Mouse (Mus musculus) hindbrain, embryonic 11.5 days (tissue): ENCODE data around the gene Gmcl1. TPM values are rescaled to one million over a fixed set of nuclear protein-coding genes. Genes with fewer than 3 reads are reported as not detected.

Source experiments
- ATAC-seq: fragments of 200-750 bp; cut with Nextera tagmentation; 2 replicates; pipeline ENCODE4 v1.8.0; 2017; ENCODE audit warnings: mild to moderate bottlenecking, moderate TSS enrichment, moderate library complexity; ENCODE audit not compliant: low FRiP score
- DNase-seq: peaks from one replicate; pipeline ENCODE4 v3.0.0-alpha.2; 2015; ENCODE audit warnings: low spot score
- H3K27ac ChIP-seq: fragments of 300-500 bp; sonication (generic); 2 replicates; pipeline ENCODE4 v1.5.1; 2014; ENCODE audit warnings: mild to moderate bottlenecking, low read depth, low read length
- H3K27me3 ChIP-seq: fragments of 300-500 bp; sonication (generic); 2 replicates; pipeline ENCODE4 v1.6.1; 2014; ENCODE audit warnings: mild to moderate bottlenecking, low read length, moderate library complexity, mixed read lengths; ENCODE audit not compliant: control insufficient read depth, insufficient read depth
- H3K36me3 ChIP-seq: fragments of 300-500 bp; sonication (generic); 2 replicates; pipeline ENCODE4 v1.6.1; 2014; ENCODE audit warnings: mild to moderate bottlenecking, low read length, moderate library complexity, mixed read lengths; ENCODE audit not compliant: control insufficient read depth, insufficient read depth
- H3K4me1 ChIP-seq: fragments of 300-500 bp; sonication (generic); replicated peaks from 2 replicates; pipeline ENCODE4 v1.6.1; 2014; ENCODE audit warnings: low read length, mixed read lengths; ENCODE audit not compliant: control insufficient read depth, insufficient read depth
- H3K4me2 ChIP-seq: fragments of 300-500 bp; sonication (generic); replicated peaks from 2 replicates; pipeline ENCODE4 v1.6.1; 2014; ENCODE audit warnings: mild to moderate bottlenecking, low read depth, low read length
- H3K4me3 ChIP-seq: fragments of 300-500 bp; sonication (generic); 2 replicates; pipeline ENCODE4 v1.5.1; 2014; ENCODE audit warnings: low read depth, low read length
- H3K9ac ChIP-seq: fragments of 300-500 bp; sonication (generic); 2 replicates; pipeline ENCODE4 v1.6.1; 2014; ENCODE audit warnings: low read depth, low read length
- H3K9me3 ChIP-seq: fragments of 300-500 bp; sonication (generic); 2 replicates; pipeline ENCODE4 v1.6.1; 2016; ENCODE audit warnings: low read length; ENCODE audit not compliant: control insufficient read depth
- WGBS: fragments of 180-500 bp; shearing (Covaris S2); extraction: QIAGEN DNeasy Blood & Tissue Kit; methylation state at CpG from one replicate; pipeline ENCODE4 v1.1.7; 2014; 5-methylcytosine and 5-hydroxymethylcytosine counted together
- polyA plus RNA-seq: library from polyadenylated mRNA; unstranded; fragments of >200 nt; fragmentation: Nextera tagmentation; extraction: Ambion mirVana; gene quantifications from 2 replicates; pipeline ENCODE4 v1.2.1, GENCODE M21; 2014

Gene Gmcl1
- polyA plus RNA-seq, 1 experiment from 2014 or later = 54.1 TPM

GRCm38 (mm10) chr6:86749817-86750216, 16.6 kb upstream of the Gmcl1 start:
- H3K27ac ChIP-seq = no peak overlapping the region
- WGBS = 85% methylated on average over 4 of the region's 4 CpGs
- no peak for ATAC-seq

DNA sequence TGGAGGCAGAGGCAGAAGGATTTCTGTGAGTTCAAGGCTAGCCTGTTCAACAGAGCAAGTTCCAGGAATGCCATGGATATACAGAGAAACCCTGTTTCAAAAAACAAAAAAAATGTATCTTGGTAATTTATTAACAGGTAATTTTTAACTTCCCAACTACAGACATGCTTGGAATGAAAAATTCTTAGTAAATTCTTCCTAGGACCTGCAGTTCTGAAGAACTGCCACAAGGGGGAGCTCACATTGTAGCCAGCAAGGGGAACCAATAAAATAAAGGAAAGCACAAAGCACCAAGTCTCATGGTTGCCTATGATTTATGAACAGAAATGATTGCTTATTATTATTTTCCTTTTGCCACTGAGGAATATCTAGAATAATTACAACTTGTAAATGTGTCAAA, 14.0 kb upstream of the Gmcl1 start:
- Histone ChIP-seq H3K9ac (no peak overlapping the region), H3K27me3 (no peaks in the 10 kb centered on the region), H3K4me2 (no peak overlapping the region), H3K4me1 (no peaks in the 10 kb centered on the region), H3K4me3 (no peak overlapping the region), H3K9me3 (no peaks in the 10 kb centered on the region), H3K27ac (no peak overlapping the region), H3K36me3 (no peaks in the 10 kb centered on the region)
- DNase-seq = peak; percentile 72
- no peak for ATAC-seq

More at GRCm38 (mm10) chr6:86749817-86750216, 16.6 kb upstream of the Gmcl1 start:
- Histone ChIP-seq H3K9me3 (no peaks in the 10 kb centered on the region), H3K4me1 (no peaks in the 10 kb centered on the region), H3K9ac (no peak overlapping the region), H3K27me3 (no peaks in the 10 kb centered on the region), H3K36me3 (no peaks in the 10 kb centered on the region), H3K4me3 (no peak overlapping the region), H3K4me2 (no peak overlapping the region)
- DNase-seq = no peak

DNA sequence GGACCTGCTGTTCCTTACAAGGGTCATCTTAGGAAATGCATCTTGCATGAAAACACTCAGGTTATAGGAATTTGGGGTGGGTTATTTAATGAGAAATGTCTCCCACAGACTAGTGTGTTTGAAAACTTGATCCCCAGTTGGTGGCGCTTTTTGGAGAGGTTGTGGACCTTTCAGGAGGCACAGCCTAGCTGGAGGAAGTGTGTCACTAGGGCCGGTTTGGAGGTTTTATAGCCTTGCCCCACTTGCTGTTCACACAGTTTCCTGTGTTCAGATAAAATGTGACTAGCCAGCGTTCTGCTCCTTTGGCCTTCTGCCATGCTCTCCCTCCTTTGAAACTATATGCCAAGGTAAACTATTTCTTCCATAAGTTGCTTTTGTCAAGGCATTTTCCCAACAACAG, 7.5 kb upstream of the Gmcl1 start:
- DNase-seq = no peak
- no peaks in the 10 kb centered on the region for H3K27me3 ChIP-seq
- no peaks in the 10 kb centered on the region for H3K36me3 ChIP-seq
- no peak overlapping the region for H3K27ac ChIP-seq
- no peak overlapping the region for H3K4me2 ChIP-seq
- no peaks in the 10 kb centered on the region for H3K4me1 ChIP-seq
- ATAC-seq = no peak
- H3K9ac ChIP-seq = no peak overlapping the region
- 34% methylated on average over 3 of the region's 3 CpGs for WGBS
- H3K4me3 ChIP-seq = no peak overlapping the region
- no peaks in the 10 kb centered on the region for H3K9me3 ChIP-seq

DNA sequence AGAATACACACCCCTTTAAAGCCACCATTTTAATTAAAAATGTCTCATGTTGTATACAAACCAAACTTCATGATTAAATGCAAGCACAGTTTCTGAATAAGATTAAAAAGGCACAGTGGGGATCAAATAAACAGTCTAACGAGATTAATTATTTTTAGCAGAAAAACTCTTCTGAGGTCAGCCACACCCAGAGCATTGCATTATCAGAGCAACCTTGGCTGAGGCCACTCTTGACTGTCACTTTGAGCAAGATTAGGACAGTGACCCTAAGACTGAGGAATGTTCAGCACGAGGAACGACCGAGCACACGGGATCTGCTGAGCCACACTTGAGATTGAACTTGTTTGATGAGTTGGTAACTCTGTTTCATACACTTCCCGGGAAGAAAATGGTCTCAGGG, 3.6 kb upstream of the Gmcl1 start:
- no peaks in the 10 kb centered on the region for H3K4me1 ChIP-seq
- no peak overlapping the region for H3K9ac ChIP-seq
- H3K4me2 ChIP-seq = no peak overlapping the region
- no peaks in the 10 kb centered on the region for H3K27me3 ChIP-seq
- no peak for ATAC-seq
- H3K4me3 ChIP-seq = no peak overlapping the region
- no peak overlapping the region for H3K27ac ChIP-seq
- no peak for DNase-seq
- H3K9me3 ChIP-seq = no peaks in the 10 kb centered on the region
- no peaks in the 10 kb centered on the region for H3K36me3 ChIP-seq
- 83% methylated on average over 6 of the region's 6 CpGs for WGBS

- 84% methylated on average over 4 of the region's 4 CpGs for WGBS
- no peak for DNase-seq
- ATAC-seq = no peak
Observed at GRCm38 (mm10) chr6:86736313-86736712, 3.1 kb upstream of the Gmcl1 start.

DNA sequence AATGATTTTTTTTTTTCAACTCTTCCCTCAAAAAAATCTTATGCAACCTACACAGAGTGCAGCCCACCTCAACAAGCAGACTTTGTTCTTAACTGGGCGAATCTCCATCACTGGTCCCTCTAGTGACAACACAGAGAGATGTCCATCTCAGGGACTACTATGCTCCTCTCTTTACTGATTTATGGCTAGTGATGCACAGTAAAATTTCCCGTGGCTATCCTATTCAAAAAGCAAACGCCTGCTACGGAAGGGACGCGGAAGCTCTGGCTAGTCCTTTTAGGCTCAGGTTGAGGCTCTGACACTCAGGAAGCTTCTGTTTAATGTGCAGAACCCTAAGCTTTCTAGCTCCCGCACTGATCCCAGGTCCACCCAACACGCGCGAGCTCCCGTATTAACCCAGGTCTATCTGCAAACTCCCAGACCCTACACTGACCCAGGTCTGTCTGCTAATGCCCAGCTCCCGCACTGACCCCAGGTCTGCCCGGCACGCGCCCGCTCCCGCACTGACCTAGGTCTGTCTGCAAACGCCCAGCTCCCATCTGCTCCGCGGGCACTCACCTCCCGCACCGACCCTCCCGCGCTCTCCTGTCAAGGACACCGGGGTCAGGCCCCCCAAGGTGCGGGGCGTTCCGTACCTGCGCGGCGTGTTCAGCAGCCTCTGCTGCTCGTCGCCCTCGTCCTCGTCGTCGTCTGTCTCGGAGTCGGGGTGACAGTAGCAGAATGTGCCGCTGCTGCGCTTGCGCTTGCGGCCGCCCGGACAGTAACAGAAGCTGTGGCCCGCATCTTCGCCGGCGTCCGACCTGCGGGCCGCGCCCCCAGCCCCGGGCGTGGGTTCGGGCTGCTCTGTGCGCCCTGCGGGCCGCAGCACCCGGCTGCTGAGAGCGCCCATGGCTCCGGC, 658 bp downstream of the Gmcl1 start:
- ATAC-seq (peak; percentile 66), DNase-seq (no peak)
- Histone ChIP-seq H3K9ac (peak overlapping the region; percentile 89), H3K9me3 (no peaks in the 10 kb centered on the region), H3K27me3 (no peaks in the 10 kb centered on the region), H3K27ac (peak overlapping the region; percentile 87), H3K4me1 (no peaks in the 10 kb centered on the region), H3K4me3 (peak overlapping the region; percentile 90), H3K4me2 (peak overlapping the region; percentile 88), H3K36me3 (no peaks in the 10 kb centered on the region)
- 1% methylated on average over 62 of the region's 62 CpGs for WGBS

More at GRCm38 (mm10) chr6:86736313-86736712, 3.1 kb upstream of the Gmcl1 start:
- H3K27ac ChIP-seq = no peak overlapping the region
- no peaks in the 10 kb centered on the region for H3K4me1 ChIP-seq
- no peak overlapping the region for H3K9ac ChIP-seq
- H3K9me3 ChIP-seq = no peaks in the 10 kb centered on the region
- H3K4me3 ChIP-seq = no peak overlapping the region
- no peaks in the 10 kb centered on the region for H3K36me3 ChIP-seq
- H3K4me2 ChIP-seq = no peak overlapping the region
- H3K27me3 ChIP-seq = no peaks in the 10 kb centered on the region

DNA sequence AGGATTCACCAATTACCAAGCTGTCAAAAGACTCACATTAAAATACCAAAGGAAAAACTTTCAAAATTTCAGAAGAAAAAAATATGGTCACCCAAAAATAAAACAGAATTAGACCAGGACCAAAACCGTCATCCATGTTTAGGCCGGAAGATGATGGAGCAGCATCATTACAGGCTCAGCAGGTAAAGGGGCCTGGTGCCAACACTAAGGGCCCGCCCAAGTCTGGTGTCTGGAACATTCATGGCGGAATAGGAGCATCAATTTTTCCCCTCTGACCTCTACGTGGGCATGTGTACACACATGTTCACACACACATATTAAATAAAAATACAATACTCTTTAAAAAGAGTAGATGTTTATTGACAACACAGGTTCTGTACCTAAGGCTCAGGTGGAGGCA, 4.5 kb downstream of the Gmcl1 start:
- no peaks in the 10 kb centered on the region for H3K36me3 ChIP-seq
- no peak overlapping the region for H3K9ac ChIP-seq
- no peak for DNase-seq
- no peak overlapping the region for H3K4me3 ChIP-seq
- H3K9me3 ChIP-seq = no peaks in the 10 kb centered on the region
- H3K27me3 ChIP-seq = no peaks in the 10 kb centered on the region
- 95% methylated on average over 5 of the region's 5 CpGs for WGBS
- H3K27ac ChIP-seq = no peak overlapping the region
- no peaks in the 10 kb centered on the region for H3K4me1 ChIP-seq
- no peak for ATAC-seq
- no peak overlapping the region for H3K4me2 ChIP-seq

DNA sequence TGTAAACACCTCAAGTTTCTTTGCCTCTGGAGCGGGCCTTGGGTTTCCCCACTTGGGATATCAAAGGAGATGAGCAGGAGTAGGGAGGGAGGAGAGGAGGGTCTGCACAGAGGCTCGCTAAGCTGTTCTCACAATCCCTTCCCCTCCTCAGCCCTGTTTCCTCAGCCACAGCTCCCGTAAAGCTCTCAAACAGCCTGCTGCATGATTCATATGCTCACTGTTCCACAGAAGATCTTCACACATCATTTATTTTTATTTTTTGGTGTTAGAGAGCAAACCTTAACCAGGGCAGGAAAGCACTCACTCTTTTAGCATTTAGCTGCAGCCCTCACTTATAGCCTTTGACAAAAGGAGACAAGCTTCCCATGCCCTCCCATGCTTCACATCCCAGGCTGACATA, 11.2 kb downstream of the Gmcl1 start:
- Histone ChIP-seq H3K36me3 (0 out of 2 replicates have a peak, but pooled peaks cover 2% of the 10 kb centered on the region), H3K4me1 (no peaks in the 10 kb centered on the region), H3K4me2 (no peak overlapping the region), H3K27ac (no peak overlapping the region), H3K9me3 (no peaks in the 10 kb centered on the region), H3K4me3 (no peak overlapping the region), H3K27me3 (no peaks in the 10 kb centered on the region), H3K9ac (no peak overlapping the region)
- WGBS = 83% methylated on average over 3 of the region's 3 CpGs
- ATAC-seq = no peak
- no peak for DNase-seq
